Mouse (Mus musculus) lung, postnatal 0 days (tissue): Measurements from ENCODE around the gene Ldb1. TPM values are rescaled to one million over a fixed set of nuclear protein-coding genes. Genes with fewer than 3 reads are reported as not detected.
A peak's percentile ranks its signal among the peaks of the same experiment; 100 is the strongest.

Source experiments
- ATAC-seq: fragments of 200-750 bp; cut with Nextera tagmentation; 2 replicates; pipeline ENCODE4 v1.8.0; 2017; ENCODE audit warnings: moderate library complexity
- DNase-seq: peaks from one replicate; pipeline ENCODE4 v3.0.0-alpha.2; 2016; ENCODE audit warnings: low spot score
- H3K27ac ChIP-seq: fragments of 300-500 bp; sonication (generic); 2 replicates; pipeline ENCODE4 v1.5.1; 2014; ENCODE audit warnings: antibody characterized with exemption, mild to moderate bottlenecking, low read length, mixed read lengths
- H3K27me3 ChIP-seq: fragments of 300-500 bp; sonication (generic); replicated peaks from 2 replicates; pipeline ENCODE4 v1.6.1; 2014; ENCODE audit warnings: low read length, mixed read lengths; ENCODE audit not compliant: insufficient read depth
- H3K36me3 ChIP-seq: fragments of 300-500 bp; sonication (generic); 2 replicates; pipeline ENCODE4 v1.6.1; 2014; ENCODE audit warnings: low read length, mixed read lengths; ENCODE audit not compliant: insufficient read depth
- H3K4me1 ChIP-seq: fragments of 300-500 bp; sonication (generic); 2 replicates; pipeline ENCODE4 v1.6.1; 2014; ENCODE audit warnings: antibody characterized with exemption, low read depth, low read length, mixed read lengths; ENCODE audit not compliant: insufficient read depth
- H3K4me2 ChIP-seq: fragments of 300-500 bp; sonication (generic); replicated peaks from 2 replicates; pipeline ENCODE4 v1.6.1; 2014; ENCODE audit warnings: low read depth, mild to moderate bottlenecking, low read length, moderate library complexity, mixed read lengths
- H3K4me3 ChIP-seq: fragments of 300-500 bp; sonication (generic); 2 replicates; pipeline ENCODE4 v1.5.1; 2014; ENCODE audit warnings: low read depth, low read length
- H3K9ac ChIP-seq: fragments of 300-500 bp; sonication (generic); replicated peaks from 2 replicates; pipeline ENCODE4 v1.6.1; 2014; ENCODE audit warnings: low read depth, mild to moderate bottlenecking
- H3K9me3 ChIP-seq: fragments of 300-500 bp; sonication (generic); 2 replicates; pipeline ENCODE4 v1.6.1; 2016; ENCODE audit warnings: low read length, mixed read lengths
- CTCF ChIP-seq: IDR thresholded peaks from 2 replicates; pipeline ENCODE4 v1.5.1; 2016; ENCODE audit warnings: antibody characterized with exemption, mild to moderate bottlenecking
- EP300 ChIP-seq: IDR thresholded peaks from 2 replicates; pipeline ENCODE4 v1.6.1; 2016; ENCODE audit warnings: antibody characterized with exemption, mild to moderate bottlenecking, control low read depth
- WGBS: fragments of 180-500 bp; shearing (Covaris S2); extraction: QIAGEN DNeasy Blood & Tissue Kit; methylation state at CpG from one replicate; pipeline ENCODE4 v1.1.7; 2014; 5-methylcytosine and 5-hydroxymethylcytosine counted together
- polyA plus RNA-seq: library from polyadenylated mRNA; unstranded; fragments of >200 nt; fragmentation: Nextera tagmentation; extraction: Ambion mirVana; gene quantifications from 2 replicates; pipeline ENCODE4 v1.2.1, GENCODE M21; 2015

The Ldb1 gene
- polyA plus RNA-seq, 1 experiment from 2014 or later: 107 TPM

- no peak for DNase-seq
- H3K4me1 ChIP-seq: no peaks in the 10 kb centered on the region; the same call in 1 of the 2 replicates
- no peak overlapping the region for H3K4me3 ChIP-seq
- peaks cover 32% of the 10 kb centered on the region for H3K36me3 ChIP-seq
- no peak for TF ChIP-seq CTCF
- TF ChIP-seq EP300: no peak
- no peak overlapping the region for H3K27ac ChIP-seq
- no peak for ATAC-seq
- no peak overlapping the region for H3K4me2 ChIP-seq
- no peaks in the 10 kb centered on the region for H3K9me3 ChIP-seq
- 66% methylated on average over 3 of the region's 3 CpGs for WGBS
- H3K9ac ChIP-seq: no peak overlapping the region
- H3K27me3 ChIP-seq: no peaks in the 10 kb centered on the region
Observed at GRCm38 (mm10) chr19:46078535-46078934, 33.5 kb upstream of the Ldb1 start.

- TF ChIP-seq EP300 (peak; percentile 23), CTCF (peak; percentile 41)
- Histone ChIP-seq H3K27ac (peak within 1 kb of the TSS; percentile 71), H3K27me3 (no peaks in the 10 kb centered on the region), H3K4me3 (peak within 1 kb of the TSS; percentile 75), H3K9me3 (no peaks in the 10 kb centered on the region), H3K4me1 (no peaks in the 10 kb centered on the region; the same call in 1 of the 2 replicates), H3K9ac (peak within 1 kb of the TSS; percentile 71), H3K36me3 (peaks cover 14% of the 10 kb centered on the region), H3K4me2 (peak within 1 kb of the TSS; percentile 75)
- under 1% methylated on average over 66 of the region's 66 CpGs for WGBS
- ATAC-seq (peak; percentile 98), DNase-seq (peak; percentile 99)
Observed at GRCm38 (mm10) chr19:46075616-46076607, 30.9 kb upstream of the Ldb1 start, which contains the start of gene Nolc1. TSS of gene Nolc1 (plus strand) at chr19:46075863.

GRCm38 (mm10) chr19:46074266-46074665, 29.3 kb upstream of the Ldb1 start:
- Histone ChIP-seq H3K4me2 (no peak overlapping the region), H3K27me3 (no peaks in the 10 kb centered on the region), H3K36me3 (peaks cover 8% of the 10 kb centered on the region; the same call in 1 of the 2 replicates), H3K9me3 (no peaks in the 10 kb centered on the region), H3K27ac (no peak overlapping the region), H3K4me1 (no peaks in the 10 kb centered on the region; the same call in 1 of the 2 replicates), H3K9ac (no peak overlapping the region), H3K4me3 (no peak overlapping the region)
- ATAC-seq: no peak
- TF ChIP-seq EP300: no peak
- TF ChIP-seq CTCF: no peak
- no peak for DNase-seq
- 89% methylated on average over 5 of the region's 5 CpGs for WGBS

GRCm38 (mm10) chr19:46073285-46073684, 28.3 kb upstream of the Ldb1 start:
- no peak for TF ChIP-seq EP300
- TF ChIP-seq CTCF: no peak
- H3K4me3 ChIP-seq: no peak overlapping the region
- 79% methylated on average over 7 of the region's 7 CpGs for WGBS
- DNase-seq (no peak), ATAC-seq (no peak)
- H3K4me1 ChIP-seq: no peaks in the 10 kb centered on the region; the same call in 1 of the 2 replicates
- no peaks in the 10 kb centered on the region for H3K9me3 ChIP-seq
- H3K27me3 ChIP-seq: no peaks in the 10 kb centered on the region
- no peak overlapping the region for H3K9ac ChIP-seq
- H3K27ac ChIP-seq: no peak overlapping the region
- H3K36me3 ChIP-seq: peaks cover 14% of the 10 kb centered on the region; the same call in 1 of the 2 replicates
- no peak overlapping the region for H3K4me2 ChIP-seq

- H3K4me2 ChIP-seq: no peak overlapping the region
- no peak for TF ChIP-seq EP300
- no peak for TF ChIP-seq CTCF
- no peak for DNase-seq
- H3K4me1 ChIP-seq: no peaks in the 10 kb centered on the region
- no peak overlapping the region for H3K27ac ChIP-seq
- H3K36me3 ChIP-seq: peaks cover 44% of the 10 kb centered on the region; the same call in 1 of the 2 replicates
- WGBS: 77% methylated on average over 10 of the region's 10 CpGs
- H3K27me3 ChIP-seq: no peaks in the 10 kb centered on the region
- H3K9ac ChIP-seq: no peak overlapping the region
- no peak for ATAC-seq
- no peak overlapping the region for H3K4me3 ChIP-seq
- no peaks in the 10 kb centered on the region for H3K9me3 ChIP-seq
Observed at GRCm38 (mm10) chr19:46068054-46068453, 23.0 kb upstream of the Ldb1 start.

GRCm38 (mm10) chr19:46060845-46061244, 15.8 kb upstream of the Ldb1 start:
- H3K27me3 ChIP-seq: no peaks in the 10 kb centered on the region
- H3K9ac ChIP-seq: no peak overlapping the region
- no peak overlapping the region for H3K27ac ChIP-seq
- H3K9me3 ChIP-seq: no peaks in the 10 kb centered on the region
- ATAC-seq (no peak), DNase-seq (no peak)
- 57% methylated on average over 6 of the region's 6 CpGs for WGBS
- no peak overlapping the region for H3K4me2 ChIP-seq
- H3K4me1 ChIP-seq: 0 out of 2 replicates have a peak, but pooled peaks cover 7% of the 10 kb centered on the region
- no peak overlapping the region for H3K4me3 ChIP-seq
- no peak for TF ChIP-seq CTCF
- no peak for TF ChIP-seq EP300
- H3K36me3 ChIP-seq: peaks cover 33% of the 10 kb centered on the region; the same call in 1 of the 2 replicates
